Mouse (Mus musculus) kidney, postnatal 4 days (tissue): ENCODE measurements around the gene Afap1l2.
A peak's percentile ranks its signal among the peaks of the same experiment; 100 is the strongest.

ENCODE experiments used
- DNase-seq, 2 experiments: peaks; one replicate each; pipeline ENCODE4 v3.0.0; 2021; ENCODE audit warnings: mixed read lengths in 2 of 2

The Afap1l2 gene

GRCm38 (mm10) chr19:57006841-57007240 lies 1.2 kb downstream of the Afap1l2 start:
- peak in 1 of 2 experiments; percentile 43 for DNase-seq

GRCm38 (mm10) chr19:57005062-57005461 lies 3.0 kb downstream of the Afap1l2 start:
- DNase-seq, result peak in 1 of 2 experiments; percentile 46

GRCm38 (mm10) chr19:57003460-57003810 lies 4.6 kb downstream of the Afap1l2 start:
- DNase-seq, result peak; percentile 61 to 75

- DNase-seq, result peak; percentile 51 to 65
These were observed 5.1 kb downstream of the Afap1l2 start for GRCm38 (mm10) chr19:57002741-57003459.

GRCm38 (mm10) chr19:57001926-57002325 lies 6.1 kb downstream of the Afap1l2 start:
- no peak for DNase-seq

GRCm38 (mm10) chr19:57000592-57000991 lies 7.4 kb downstream of the Afap1l2 start:
- no peak for DNase-seq

- DNase-seq, result no peak
These were observed 8.2 kb downstream of the Afap1l2 start for GRCm38 (mm10) chr19:56999781-57000180.

- DNase-seq, result no peak
These were observed 9.1 kb downstream of the Afap1l2 start for GRCm38 (mm10) chr19:56998910-56999309.

GRCm38 (mm10) chr19:56998331-56998730 lies 9.7 kb downstream of the Afap1l2 start:
- DNase-seq, result peak in 1 of 2 experiments; percentile 39

GRCm38 (mm10) chr19:56997164-56997599 lies 10.8 kb downstream of the Afap1l2 start:
- DNase-seq, result peak; percentile 83 to 89

- DNase-seq, result no peak
These were observed 12.6 kb downstream of the Afap1l2 start for GRCm38 (mm10) chr19:56995441-56995840.

- no peak for DNase-seq
These were observed 13.4 kb downstream of the Afap1l2 start for GRCm38 (mm10) chr19:56994653-56995052.

GRCm38 (mm10) chr19:56993763-56994162 lies 14.3 kb downstream of the Afap1l2 start:
- peak in 1 of 2 experiments; percentile 33 for DNase-seq

GRCm38 (mm10) chr19:56992978-56993545 lies 15.0 kb downstream of the Afap1l2 start:
- no peak for DNase-seq

- DNase-seq, result peak; percentile 40 to 62
These were observed 17.5 kb downstream of the Afap1l2 start for GRCm38 (mm10) chr19:56990367-56991111.

- DNase-seq, result peak in 1 of 2 experiments; percentile 49
These were observed 18.9 kb downstream of the Afap1l2 start for GRCm38 (mm10) chr19:56989171-56989570.

- DNase-seq, result peak; percentile 53 to 64
These were observed 23.8 kb downstream of the Afap1l2 start for GRCm38 (mm10) chr19:56984229-56984628.

GRCm38 (mm10) chr19:56983757-56984156 lies 24.3 kb downstream of the Afap1l2 start:
- DNase-seq, result no peak

GRCm38 (mm10) chr19:56981760-56982159 lies 26.3 kb downstream of the Afap1l2 start:
- no peak for DNase-seq

GRCm38 (mm10) chr19:56980803-56981202 lies 27.2 kb downstream of the Afap1l2 start:
- no peak for DNase-seq

- peak; percentile 67 to 79 for DNase-seq
These were observed 30.8 kb downstream of the Afap1l2 start for GRCm38 (mm10) chr19:56976962-56977948.

GRCm38 (mm10) chr19:56976515-56976914 lies 31.5 kb downstream of the Afap1l2 start:
- no peak for DNase-seq
